Mouse (Mus musculus): ENCODE results near the gene Dab2ip. TPM values are rescaled to one million over a fixed set of nuclear protein-coding genes. Genes with fewer than 3 reads are reported as not detected.

The Dab2ip gene
- polyA plus RNA-seq, 1 experiment from 2014 or later, result 46.6 TPM

DNA sequence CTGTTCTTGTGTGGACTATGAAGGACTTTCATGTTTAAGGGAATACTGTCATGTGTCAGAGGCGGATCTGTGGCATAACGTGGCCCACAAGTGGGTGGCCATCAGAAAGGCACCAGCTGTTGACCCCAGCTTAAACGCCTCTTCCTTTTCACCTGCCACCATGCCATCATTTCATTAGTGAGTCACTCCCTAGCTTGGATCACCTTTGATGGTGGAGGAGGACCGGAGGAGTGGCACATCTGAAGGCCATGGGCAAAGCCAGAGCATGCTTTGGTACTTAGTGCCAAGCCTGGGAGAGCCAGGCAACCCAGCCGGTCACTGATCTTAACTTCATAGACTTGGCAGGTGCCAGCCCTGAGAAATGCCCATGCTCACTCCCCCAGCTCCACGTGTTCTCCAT, 96.7 kb downstream of the Dab2ip start:
- Histone ChIP-seq H3K9me3 (ENCODE audit: control insufficient read depth, low read length) (no peaks in the 10 kb centered on the region), H3K9ac (ENCODE audit: low read length) (no peak overlapping the region), H3K27ac (replicated peaks in 1 of 2; ENCODE audit: control insufficient read depth in 1 of 2, insufficient read depth in 1 of 2, low read depth in 2 of 2, low read length in 2 of 2) (no peak overlapping the region), H3K4me2 (ENCODE audit: low read length) (no peak overlapping the region), H3K4me3 (ENCODE audit: control insufficient read depth in 1 of 2, insufficient read depth in 1 of 2, low read depth in 1 of 2, low read length in 2 of 2) (no peak overlapping the region), H3K27me3 (ENCODE audit: control insufficient read depth, insufficient read depth, low read length) (no peaks in the 10 kb centered on the region), H3K36me3 (ENCODE audit: control insufficient read depth, insufficient read depth, low read length) (peaks cover 21% of the 10 kb centered on the region), H3K4me1 (ENCODE audit: control insufficient read depth in 2 of 2, insufficient read depth in 2 of 2, low read length in 2 of 2) (peaks cover 21 to 59% of the 10 kb centered on the region in 2 experiments)
- 85% methylated on average over 6 of the region's 6 CpGs for whole genome bisulfite sequencing
- no peak for ATAC-seq (ENCODE audit: insufficient number of reproducible peaks, insufficient read depth, low FRiP score, low read depth)

DNA sequence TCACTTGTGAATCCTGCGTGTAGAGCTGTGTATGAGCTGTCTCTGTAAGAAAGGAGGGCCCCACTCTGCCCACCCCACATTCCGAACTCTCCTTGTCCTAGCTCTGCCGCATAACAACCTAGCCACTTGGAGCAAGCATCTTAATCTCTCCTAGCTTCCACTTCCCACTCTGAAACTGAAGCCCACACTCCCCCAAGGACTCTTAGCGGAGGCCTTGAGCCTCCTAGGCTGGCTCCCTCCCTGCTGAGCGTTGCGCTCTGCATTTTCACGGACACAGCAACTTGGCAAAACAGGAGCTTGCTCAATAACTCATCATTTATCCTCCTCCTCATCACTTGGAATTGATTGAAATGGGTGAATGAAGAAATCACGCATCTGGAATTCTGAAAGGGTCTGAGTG, 97.9 kb downstream of the Dab2ip start:
- Histone ChIP-seq H3K9me3 (ENCODE audit: control insufficient read depth, low read length) (no peaks in the 10 kb centered on the region), H3K27me3 (ENCODE audit: control insufficient read depth, insufficient read depth, low read length) (no peaks in the 10 kb centered on the region), H3K4me1 (ENCODE audit: control insufficient read depth in 2 of 2, insufficient read depth in 2 of 2, low read length in 2 of 2) (peaks cover 24 to 64% of the 10 kb centered on the region in 2 experiments), H3K27ac (replicated peaks in 1 of 2; ENCODE audit: control insufficient read depth in 1 of 2, insufficient read depth in 1 of 2, low read depth in 2 of 2, low read length in 2 of 2) (no peak overlapping the region), H3K4me2 (ENCODE audit: low read length) (no peak overlapping the region), H3K36me3 (ENCODE audit: control insufficient read depth, insufficient read depth, low read length) (peaks cover 17% of the 10 kb centered on the region), H3K9ac (ENCODE audit: low read length) (no peak overlapping the region), H3K4me3 (ENCODE audit: control insufficient read depth in 1 of 2, insufficient read depth in 1 of 2, low read depth in 1 of 2, low read length in 2 of 2) (no peak overlapping the region)
- 62% methylated on average over 8 of the region's 8 CpGs for WGBS
- no peak for ATAC-seq (ENCODE audit: insufficient number of reproducible peaks, insufficient read depth, low FRiP score, low read depth)

DNA sequence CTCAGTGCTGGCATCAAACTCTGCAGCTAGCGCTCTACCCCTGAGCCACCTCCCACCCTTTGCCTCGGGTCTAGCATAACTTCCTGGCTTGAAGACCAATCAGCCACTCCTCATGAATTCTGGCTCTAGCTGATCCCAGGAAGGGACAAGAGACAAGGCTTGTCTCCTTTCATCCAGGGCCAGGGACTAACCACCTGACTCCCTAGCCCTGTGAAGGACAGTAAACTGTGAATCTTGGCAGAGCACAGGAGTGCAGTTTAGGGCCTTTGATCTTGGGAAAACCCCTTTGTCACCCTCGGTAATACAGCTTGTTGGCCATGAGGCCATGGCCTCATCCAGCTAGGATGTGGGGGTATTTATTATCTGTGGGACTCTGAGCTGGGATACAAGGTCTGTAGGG, 100.2 kb downstream of the Dab2ip start:
- Histone ChIP-seq H3K36me3 (ENCODE audit: control insufficient read depth, insufficient read depth, low read length) (peaks cover 14% of the 10 kb centered on the region), H3K9me3 (ENCODE audit: control insufficient read depth, low read length) (no peaks in the 10 kb centered on the region), H3K27me3 (ENCODE audit: control insufficient read depth, insufficient read depth, low read length) (no peaks in the 10 kb centered on the region), H3K4me3 (ENCODE audit: control insufficient read depth in 1 of 2, insufficient read depth in 1 of 2, low read depth in 1 of 2, low read length in 2 of 2) (no peak overlapping the region), H3K9ac (ENCODE audit: low read length) (0 out of 2 replicates have a peak overlapping the region, but pooled peaks have one; percentile 6), H3K4me2 (ENCODE audit: low read length) (no peak overlapping the region), H3K4me1 (ENCODE audit: control insufficient read depth in 2 of 2, insufficient read depth in 2 of 2, low read length in 2 of 2) (peaks cover 35 to 64% of the 10 kb centered on the region in 2 experiments), H3K27ac (replicated peaks in 1 of 2; ENCODE audit: control insufficient read depth in 1 of 2, insufficient read depth in 1 of 2, low read depth in 2 of 2, low read length in 2 of 2) (0 out of 4 replicates have a peak overlapping the region, but pooled peaks have one; percentile 4 to 14)
- WGBS, result 38% methylated on average over 3 of the region's 3 CpGs
- no peak for ATAC-seq (ENCODE audit: insufficient number of reproducible peaks, insufficient read depth, low FRiP score, low read depth)

DNA sequence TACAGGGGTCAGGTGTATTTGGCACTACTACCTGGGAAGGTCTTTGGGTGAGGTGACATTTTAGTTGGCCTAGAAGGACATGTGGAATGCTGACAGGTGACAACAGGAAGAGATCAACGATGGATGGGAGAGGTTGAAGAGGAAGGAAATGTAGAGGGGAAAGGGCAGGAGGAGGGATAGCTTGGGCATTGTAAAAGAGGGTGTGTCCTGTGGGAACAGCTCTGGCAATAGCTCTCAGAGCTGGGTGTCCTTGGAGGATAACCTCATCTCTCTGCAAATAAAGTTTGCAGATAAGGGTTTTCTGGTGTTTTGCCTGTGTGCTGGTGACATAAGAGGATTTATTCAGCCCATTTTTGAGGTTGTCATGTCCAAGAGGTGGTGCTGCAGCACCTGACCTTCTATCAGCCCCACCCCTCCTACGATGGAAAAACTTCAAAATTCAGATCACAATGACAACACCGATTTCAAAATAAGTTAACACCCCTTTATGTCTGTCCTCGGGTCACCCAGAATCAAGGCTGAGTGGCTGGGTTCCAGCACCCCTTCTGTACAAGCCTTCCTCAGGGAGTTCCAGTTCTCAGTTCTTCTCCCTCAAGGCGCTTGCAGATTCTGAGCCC, 101.6 kb downstream of the Dab2ip start:
- H3K4me3 ChIP-seq (ENCODE audit: control insufficient read depth in 1 of 2, insufficient read depth in 1 of 2, low read depth in 1 of 2, low read length in 2 of 2), result no peak overlapping the region
- no peaks in the 10 kb centered on the region for H3K27me3 ChIP-seq (ENCODE audit: control insufficient read depth, insufficient read depth, low read length)
- 72% methylated on average over 5 of the region's 5 CpGs for WGBS
- H3K36me3 ChIP-seq (ENCODE audit: control insufficient read depth, insufficient read depth, low read length), result peaks cover 21% of the 10 kb centered on the region
- no peak overlapping the region for H3K4me2 ChIP-seq (ENCODE audit: low read length)
- no peak overlapping the region for H3K27ac ChIP-seq (replicated peaks in 1 of 2; ENCODE audit: control insufficient read depth in 1 of 2, insufficient read depth in 1 of 2, low read depth in 2 of 2, low read length in 2 of 2)
- ATAC-seq (ENCODE audit: insufficient number of reproducible peaks, insufficient read depth, low FRiP score, low read depth), result no peak
- H3K9ac ChIP-seq (ENCODE audit: low read length), result no peak overlapping the region
- H3K4me1 ChIP-seq (ENCODE audit: control insufficient read depth in 2 of 2, insufficient read depth in 2 of 2, low read length in 2 of 2), result peaks cover 35 to 66% of the 10 kb centered on the region in 2 experiments
- H3K9me3 ChIP-seq (ENCODE audit: control insufficient read depth, low read length), result no peaks in the 10 kb centered on the region

DNA sequence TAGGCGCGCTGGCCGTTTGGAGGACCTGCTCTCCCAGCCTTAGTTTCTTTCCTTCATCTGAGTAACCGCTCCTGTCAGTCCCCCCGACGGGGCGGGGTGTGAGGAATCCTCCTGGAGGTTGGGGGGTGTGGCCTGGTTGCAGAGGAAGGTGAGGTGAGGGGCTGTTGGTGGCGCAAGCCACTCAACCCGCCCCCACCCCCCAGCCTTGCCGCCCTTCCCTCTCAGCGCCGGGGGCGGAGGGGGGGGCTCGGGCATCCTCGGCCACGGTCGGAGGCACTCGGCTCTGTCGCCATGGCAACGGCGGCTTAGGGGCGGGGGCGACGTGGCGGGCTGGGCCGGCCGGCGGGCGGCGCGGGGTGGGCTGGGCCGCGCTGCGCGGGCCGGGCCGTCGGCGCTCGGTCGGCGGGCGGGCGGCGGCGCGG, 102.9 kb downstream of the Dab2ip start:
- peak overlapping the region; percentile 88 for H3K9ac ChIP-seq (ENCODE audit: low read length)
- H3K4me3 ChIP-seq (ENCODE audit: control insufficient read depth in 1 of 2, insufficient read depth in 1 of 2, low read depth in 1 of 2, low read length in 2 of 2), result peak overlapping the region; percentile 76 to 77
- no peaks in the 10 kb centered on the region for H3K9me3 ChIP-seq (ENCODE audit: control insufficient read depth, low read length)
- H3K27ac ChIP-seq (replicated peaks in 1 of 2; ENCODE audit: control insufficient read depth in 1 of 2, insufficient read depth in 1 of 2, low read depth in 2 of 2, low read length in 2 of 2), result peak overlapping the region in 1 of 2 experiments; percentile 66; a peak in 2 of 4 replicates
- H3K4me2 ChIP-seq (ENCODE audit: low read length), result peak overlapping the region; percentile 96
- ATAC-seq (ENCODE audit: insufficient number of reproducible peaks, insufficient read depth, low FRiP score, low read depth), result peak; percentile 55
- H3K36me3 ChIP-seq (ENCODE audit: control insufficient read depth, insufficient read depth, low read length), result peaks cover 23% of the 10 kb centered on the region; the same call in 1 of the 2 replicates
- peaks cover 27 to 59% of the 10 kb centered on the region in 2 experiments for H3K4me1 ChIP-seq (ENCODE audit: control insufficient read depth in 2 of 2, insufficient read depth in 2 of 2, low read length in 2 of 2)
- WGBS, result under 1% methylated on average over 41 of the region's 47 CpGs
- no peaks in the 10 kb centered on the region for H3K27me3 ChIP-seq (ENCODE audit: control insufficient read depth, insufficient read depth, low read length)

DNA sequence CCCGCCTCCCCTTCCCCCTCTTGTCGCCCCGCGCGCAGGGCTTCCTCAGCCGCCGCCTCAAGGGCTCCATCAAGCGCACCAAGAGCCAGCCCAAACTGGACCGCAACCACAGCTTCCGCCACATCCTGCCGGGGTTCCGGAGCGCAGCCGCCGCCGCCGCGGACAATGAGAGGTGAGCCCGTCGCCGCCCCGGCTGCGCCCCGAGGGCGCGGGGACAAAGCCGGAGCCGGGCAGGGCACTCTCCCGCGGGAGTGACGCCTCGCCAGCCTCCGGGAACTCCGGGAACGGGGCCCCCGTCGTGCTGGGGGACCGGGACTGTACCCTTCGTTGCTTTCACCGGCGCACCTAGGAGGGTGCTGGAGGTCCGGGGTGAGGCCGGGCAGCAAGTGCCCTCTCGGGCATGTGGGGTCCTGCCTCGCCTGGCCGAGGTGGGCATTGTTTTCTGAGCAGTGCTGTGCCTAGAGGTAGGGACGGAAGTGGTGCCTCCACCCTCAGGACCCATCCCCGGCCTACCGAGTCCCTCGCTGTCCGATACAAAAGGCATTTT, 103.5 kb downstream of the Dab2ip start:
- peaks cover 21% of the 10 kb centered on the region; the same call in 1 of the 2 replicates for H3K36me3 ChIP-seq (ENCODE audit: control insufficient read depth, insufficient read depth, low read length)
- H3K27me3 ChIP-seq (ENCODE audit: control insufficient read depth, insufficient read depth, low read length), result no peaks in the 10 kb centered on the region
- peak overlapping the region; percentile 76 to 77 for H3K4me3 ChIP-seq (ENCODE audit: control insufficient read depth in 1 of 2, insufficient read depth in 1 of 2, low read depth in 1 of 2, low read length in 2 of 2)
- H3K9ac ChIP-seq (ENCODE audit: low read length), result peak overlapping the region; percentile 88
- peak overlapping the region in 1 of 2 experiments; percentile 66; a peak in 2 of 4 replicates for H3K27ac ChIP-seq (replicated peaks in 1 of 2; ENCODE audit: control insufficient read depth in 1 of 2, insufficient read depth in 1 of 2, low read depth in 2 of 2, low read length in 2 of 2)
- H3K4me1 ChIP-seq (ENCODE audit: control insufficient read depth in 2 of 2, insufficient read depth in 2 of 2, low read length in 2 of 2), result peaks cover 27 to 59% of the 10 kb centered on the region in 2 experiments
- ATAC-seq (ENCODE audit: insufficient number of reproducible peaks, insufficient read depth, low FRiP score, low read depth), result peak; percentile 54
- peak overlapping the region; percentile 96 for H3K4me2 ChIP-seq (ENCODE audit: low read length)
- under 1% methylated on average over 46 of the region's 51 CpGs for WGBS
- no peaks in the 10 kb centered on the region for H3K9me3 ChIP-seq (ENCODE audit: control insufficient read depth, low read length)

DNA sequence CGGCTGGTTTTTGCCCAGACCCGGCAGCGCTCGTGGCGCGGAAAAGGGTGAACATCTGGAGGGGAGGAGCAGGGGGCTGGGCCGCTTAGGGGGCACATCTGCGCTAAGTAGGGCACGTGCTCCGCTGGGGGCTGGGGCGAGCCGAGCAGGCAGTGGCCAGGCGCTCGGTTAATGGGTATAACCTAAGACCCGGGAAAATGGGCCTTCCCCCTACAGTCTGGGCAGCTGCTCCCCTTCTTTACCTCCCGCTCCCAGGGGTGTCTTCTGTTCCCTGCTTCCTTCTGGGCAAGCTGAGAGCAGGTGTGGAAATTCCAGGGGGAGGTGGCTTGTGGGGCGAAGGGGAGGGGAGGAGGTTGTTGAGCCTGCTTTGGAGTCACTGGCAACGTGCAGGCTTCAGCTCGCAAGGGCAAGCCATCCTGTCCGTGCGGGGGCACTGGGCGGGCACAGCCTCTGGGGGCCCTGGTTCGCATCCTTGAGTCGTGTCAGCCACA, 104.0 kb downstream of the Dab2ip start:
- Histone ChIP-seq H3K9me3 (ENCODE audit: control insufficient read depth, low read length) (no peaks in the 10 kb centered on the region), H3K9ac (ENCODE audit: low read length) (peak overlapping the region; percentile 88), H3K36me3 (ENCODE audit: control insufficient read depth, insufficient read depth, low read length) (peaks cover 16% of the 10 kb centered on the region; the same call in 1 of the 2 replicates), H3K27ac (replicated peaks in 1 of 2; ENCODE audit: control insufficient read depth in 1 of 2, insufficient read depth in 1 of 2, low read depth in 2 of 2, low read length in 2 of 2) (no peak overlapping the region), H3K4me3 (ENCODE audit: control insufficient read depth in 1 of 2, insufficient read depth in 1 of 2, low read depth in 1 of 2, low read length in 2 of 2) (peak overlapping the region; percentile 76 to 77), H3K4me2 (ENCODE audit: low read length) (peak overlapping the region; percentile 96), H3K4me1 (ENCODE audit: control insufficient read depth in 2 of 2, insufficient read depth in 2 of 2, low read length in 2 of 2) (peaks cover 27 to 56% of the 10 kb centered on the region in 2 experiments), H3K27me3 (ENCODE audit: control insufficient read depth, insufficient read depth, low read length) (no peaks in the 10 kb centered on the region)
- 16% methylated on average over 24 of the region's 24 CpGs for WGBS
- peak; percentile 25; the same call in 1 of the 2 replicates for ATAC-seq (ENCODE audit: insufficient number of reproducible peaks, insufficient read depth, low FRiP score, low read depth)

All from heart, embryonic 14.5 days (tissue).